Mouse (Mus musculus) stomach, embryonic 16.5 days (tissue): Measurements from ENCODE around the gene Brsk1. TPM values are rescaled to one million over a fixed set of nuclear protein-coding genes. Genes with fewer than 3 reads are reported as not detected.

ENCODE experiments used
- ATAC-seq: fragments of 200-750 bp; cut with Nextera tagmentation; 2 replicates; pipeline ENCODE4 v1.8.0; 2017; ENCODE audit warnings: moderate number of reproducible peaks, moderate TSS enrichment; ENCODE audit not compliant: insufficient read depth, low FRiP score
- H3K27ac ChIP-seq: fragments of 300-500 bp; sonication (generic); 2 replicates; pipeline ENCODE4 v1.5.1; 2014; ENCODE audit warnings: low read length
- H3K27me3 ChIP-seq: fragments of 300-500 bp; sonication (generic); 2 replicates; pipeline ENCODE4 v1.6.1; 2014; ENCODE audit warnings: low read length, control low read depth, mixed read lengths; ENCODE audit not compliant: control insufficient read depth, insufficient read depth
- H3K36me3 ChIP-seq: fragments of 300-500 bp; sonication (generic); 2 replicates; pipeline ENCODE4 v1.6.1; 2014; ENCODE audit warnings: low read length; ENCODE audit not compliant: control insufficient read depth, insufficient read depth
- H3K4me1 ChIP-seq: fragments of 300-500 bp; sonication (generic); 2 replicates; pipeline ENCODE4 v1.6.1; 2014; ENCODE audit warnings: low read length, control low read depth, mixed read lengths; ENCODE audit not compliant: control insufficient read depth, insufficient read depth
- H3K4me2 ChIP-seq: fragments of 300-500 bp; sonication (generic); 2 replicates; pipeline ENCODE4 v1.6.1; 2014; ENCODE audit warnings: low read depth, low read length, mixed read lengths
- H3K4me3 ChIP-seq: fragments of 300-500 bp; sonication (generic); replicated peaks from 2 replicates; pipeline ENCODE4 v1.5.1; 2014; ENCODE audit warnings: mild to moderate bottlenecking, low read length
- H3K9ac ChIP-seq: fragments of 300-500 bp; sonication (generic); 2 replicates; pipeline ENCODE4 v1.6.1; 2014; ENCODE audit warnings: low read length
- H3K9me3 ChIP-seq: fragments of 300-500 bp; sonication (generic); replicated peaks from 2 replicates; pipeline ENCODE4 v1.6.1; 2016; ENCODE audit warnings: low read length, control low read depth; ENCODE audit not compliant: control insufficient read depth
- WGBS: fragments of 180-500 bp; shearing (Covaris S2); extraction: QIAGEN DNeasy Blood & Tissue Kit; methylation state at CpG from one replicate; pipeline ENCODE4 v1.1.7; 2014; 5-methylcytosine and 5-hydroxymethylcytosine counted together
- polyA plus RNA-seq: library from polyadenylated mRNA; unstranded; fragments of >200 nt; fragmentation: Nextera tagmentation; extraction: Ambion mirVana; gene quantifications from 2 replicates; pipeline ENCODE4 v1.2.1, GENCODE M21; 2015

Gene Brsk1
- polyA plus RNA-seq, 1 experiment from 2014 or later: 0.88 TPM

GRCm38 (mm10) chr7:4674114-4674731 lies 16.2 kb upstream of the Brsk1 start:
- Histone ChIP-seq H3K4me1 (no peaks in the 10 kb centered on the region), H3K9ac (no peak overlapping the region), H3K27ac (peak overlapping the region; percentile 2), H3K27me3 (no peaks in the 10 kb centered on the region), H3K36me3 (peaks cover 9% of the 10 kb centered on the region; the same call in 1 of the 2 replicates), H3K4me2 (no peak overlapping the region), H3K9me3 (no peaks in the 10 kb centered on the region), H3K4me3 (no peak overlapping the region)
- ATAC-seq: no peak
- 83% methylated on average over 12 of the region's 12 CpGs for WGBS

- Histone ChIP-seq H3K4me1 (no peaks in the 10 kb centered on the region), H3K4me2 (no peak overlapping the region), H3K4me3 (no peak overlapping the region), H3K27ac (peak overlapping the region; percentile 2; the same call in 1 of the 2 replicates), H3K9ac (no peak overlapping the region), H3K27me3 (no peaks in the 10 kb centered on the region), H3K36me3 (peaks cover 9% of the 10 kb centered on the region; the same call in 1 of the 2 replicates), H3K9me3 (no peaks in the 10 kb centered on the region)
- 60% methylated on average over 7 of the region's 7 CpGs for WGBS
- ATAC-seq: peak; percentile 70; the same call in 1 of the 2 replicates
Measured at GRCm38 (mm10) chr7:4675200-4675599, 15.2 kb upstream of the Brsk1 start.

- WGBS: 83% methylated on average over 5 of the region's 5 CpGs
- Histone ChIP-seq H3K4me2 (no peak overlapping the region), H3K9ac (no peak overlapping the region), H3K27ac (no peak overlapping the region), H3K4me3 (no peak overlapping the region), H3K9me3 (no peaks in the 10 kb centered on the region), H3K4me1 (peaks cover 7% of the 10 kb centered on the region), H3K27me3 (no peaks in the 10 kb centered on the region), H3K36me3 (no peaks in the 10 kb centered on the region)
- ATAC-seq: no peak
Measured at GRCm38 (mm10) chr7:4683307-4683706, 7.1 kb upstream of the Brsk1 start.

- Histone ChIP-seq H3K4me2 (peak overlapping the region; percentile 92), H3K36me3 (no peaks in the 10 kb centered on the region), H3K27ac (peak overlapping the region; percentile 63; the same call in 1 of the 2 replicates), H3K27me3 (no peaks in the 10 kb centered on the region), H3K9me3 (no peaks in the 10 kb centered on the region), H3K9ac (peak overlapping the region; percentile 72), H3K4me3 (peak overlapping the region; percentile 76), H3K4me1 (peaks cover 7% of the 10 kb centered on the region)
- WGBS: 2% methylated on average over 13 of the region's 13 CpGs
- no peak for ATAC-seq
Measured at GRCm38 (mm10) chr7:4684203-4684602, 6.2 kb upstream of the Brsk1 start.

- Histone ChIP-seq H3K27me3 (no peaks in the 10 kb centered on the region), H3K4me2 (peak within 1 kb of the TSS; percentile 92), H3K9ac (peak within 1 kb of the TSS; percentile 72), H3K4me3 (peak within 1 kb of the TSS; percentile 76), H3K9me3 (no peaks in the 10 kb centered on the region), H3K4me1 (peaks cover 7% of the 10 kb centered on the region), H3K27ac (peak within 1 kb of the TSS; percentile 63), H3K36me3 (no peaks in the 10 kb centered on the region)
- ATAC-seq: peak; percentile 97
- under 1% methylated on average over 32 of the region's 32 CpGs for WGBS
Measured at GRCm38 (mm10) chr7:4684632-4685417, 5.6 kb upstream of the Brsk1 start, which contains the start of gene Hspbp1. Hspbp1 (minus strand) TSS chr7:4685068.

- Histone ChIP-seq H3K36me3 (0 out of 2 replicates have a peak, but pooled peaks cover 6% of the 10 kb centered on the region), H3K4me3 (peak overlapping the region; percentile 71), H3K9ac (peak overlapping the region; percentile 99), H3K4me2 (peak overlapping the region; percentile 88), H3K4me1 (peaks cover 4% of the 10 kb centered on the region; the same call in 1 of the 2 replicates), H3K27me3 (no peaks in the 10 kb centered on the region), H3K27ac (peak overlapping the region; percentile 81), H3K9me3 (no peaks in the 10 kb centered on the region)
- WGBS: 7% methylated on average over 33 of the region's 35 CpGs
- ATAC-seq: peak; percentile 57
Measured at GRCm38 (mm10) chr7:4690951-4691653, 698 bp downstream of the Brsk1 start.

- no peak overlapping the region for H3K27ac ChIP-seq
- no peak overlapping the region for H3K9ac ChIP-seq
- ATAC-seq: no peak
- 0 out of 2 replicates have a peak, but pooled peaks cover 6% of the 10 kb centered on the region for H3K36me3 ChIP-seq
- 92% methylated on average over 6 of the region's 6 CpGs for WGBS
- no peak overlapping the region for H3K4me3 ChIP-seq
- no peak overlapping the region for H3K4me2 ChIP-seq
- peaks cover 4% of the 10 kb centered on the region; the same call in 1 of the 2 replicates for H3K4me1 ChIP-seq
- H3K27me3 ChIP-seq: no peaks in the 10 kb centered on the region
- no peaks in the 10 kb centered on the region for H3K9me3 ChIP-seq
Measured at GRCm38 (mm10) chr7:4693004-4693403, 2.6 kb downstream of the Brsk1 start.

GRCm38 (mm10) chr7:4702334-4702733 lies 11.9 kb downstream of the Brsk1 start:
- H3K4me2 ChIP-seq: no peak overlapping the region
- no peak overlapping the region for H3K27ac ChIP-seq
- no peak for ATAC-seq
- H3K9me3 ChIP-seq: no peaks in the 10 kb centered on the region
- H3K36me3 ChIP-seq: 0 out of 2 replicates have a peak, but pooled peaks cover 3% of the 10 kb centered on the region
- H3K4me1 ChIP-seq: no peaks in the 10 kb centered on the region
- WGBS: 57% methylated on average over 8 of the region's 8 CpGs
- H3K4me3 ChIP-seq: no peak overlapping the region
- no peaks in the 10 kb centered on the region for H3K27me3 ChIP-seq
- H3K9ac ChIP-seq: no peak overlapping the region
